9 mouse cellular contexts compared by ENCODE assay signal in the genomic region with DNA sequence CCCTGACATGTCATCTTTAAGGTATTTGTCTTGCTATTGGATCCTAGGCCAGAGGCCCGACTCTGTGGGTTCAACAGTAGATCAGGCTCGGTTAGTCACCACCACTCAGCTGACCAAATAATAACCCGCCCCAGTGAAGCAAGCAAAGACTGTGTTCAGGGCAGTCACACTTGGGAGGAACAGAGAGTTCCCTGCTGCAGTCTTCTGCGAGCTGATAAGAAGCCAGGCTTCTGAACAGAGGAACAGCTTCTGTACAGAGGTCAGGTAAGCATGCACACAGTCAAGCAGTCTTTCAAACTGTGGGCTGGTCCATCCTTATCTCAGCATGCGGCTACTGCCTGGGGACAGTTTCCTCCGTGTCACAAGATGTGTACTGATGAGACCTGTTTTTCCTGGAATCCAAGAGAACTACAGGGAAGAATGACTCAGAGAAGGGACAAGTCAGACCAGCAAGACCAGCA. TPM values are rescaled to one million over a fixed set of nuclear protein-coding genes. Genes with fewer than 3 reads are reported as not detected.
DNase-seq lines count a peak whose midpoint lies in the region; ATAC-seq and TF ChIP-seq lines count a peak whose summit lies in the region.
"Had no signal": no experiment of that assay in that cellular context is flagged by ENCODE, and none has a peak within 500 bp of the region (broad histone marks: within the 10 kb centered on the region; RNA-seq: fewer than 3 reads in every experiment).

No protein-coding gene starts in this region.

- no peaks in the 10 kb centered on the region for H3K36me3 ChIP-seq in heart, embryonic 12.5 days
- H3K36me3 ChIP-seq in liver, embryonic 11.5 days (ENCODE audit: control insufficient read depth, insufficient read depth, low read length): no peaks in the 10 kb centered on the region

- intact Hi-C loops in left cerebral cortex, adult 2 months (cut with DNase I): loop anchor here (5.0 kb wide), 1 partner anchor 77 kb away; no protein-coding TSS in a partner anchor

- H3K9ac ChIP-seq in heart, embryonic 12.5 days: no peak overlapping the region
- H3K9ac ChIP-seq in liver, embryonic 11.5 days (ENCODE audit: low read depth, low read length): 0 out of 2 replicates have a peak overlapping the region, but pooled peaks have one; percentile 15

- no peak overlapping the region for H3K4me2 ChIP-seq in heart, embryonic 12.5 days
- H3K4me2 ChIP-seq in liver, embryonic 11.5 days: peak overlapping the region; percentile 24

- no peak overlapping the region for H3K4me3 ChIP-seq in heart, embryonic 12.5 days
- H3K4me3 ChIP-seq in liver, embryonic 11.5 days (ENCODE audit: low read depth, low read length): no peak overlapping the region
- no peak overlapping the region for H3K4me3 ChIP-seq in left cerebral cortex, adult 2 months

- WGBS in heart, embryonic 12.5 days: 22% methylated on average over 6 of the region's 6 CpGs
- WGBS in liver, embryonic 11.5 days: 17% methylated on average over 6 of the region's 6 CpGs

- H3K27me3 ChIP-seq in heart, embryonic 12.5 days (replicated peaks): no peaks in the 10 kb centered on the region
- H3K27me3 ChIP-seq in liver, embryonic 11.5 days (replicated peaks; ENCODE audit: control insufficient read depth, insufficient read depth, low read length): no peaks in the 10 kb centered on the region

- no peaks in the 10 kb centered on the region for H3K9me3 ChIP-seq in heart, embryonic 12.5 days (replicated peaks)
- no peaks in the 10 kb centered on the region for H3K9me3 ChIP-seq in liver, embryonic 11.5 days (ENCODE audit: control insufficient read depth, low read length)

- ATAC-seq in heart, embryonic 12.5 days (ENCODE audit: insufficient number of reproducible peaks, low FRiP score): peak; percentile 94
- ATAC-seq in liver, embryonic 11.5 days (replicated peaks; ENCODE audit: low FRiP score): peak; percentile 98

- H3K4me1 ChIP-seq in heart, embryonic 12.5 days (replicated peaks): peaks cover 6% of the 10 kb centered on the region; the same call in 1 of the 2 replicates
- peaks cover 51% of the 10 kb centered on the region for H3K4me1 ChIP-seq in liver, embryonic 11.5 days (replicated peaks; ENCODE audit: control insufficient read depth, insufficient read depth, low read length)

- no peak for TF ChIP-seq CTCF in left cerebral cortex, adult 2 months (IDR thresholded peaks at IDR 0.05)

- H3K27ac ChIP-seq in heart, embryonic 12.5 days (ENCODE audit: poor library complexity, severe bottlenecking): 0 out of 2 replicates have a peak overlapping the region, but pooled peaks have one; percentile 41
- H3K27ac ChIP-seq in liver, embryonic 11.5 days (ENCODE audit: low read depth, low read length): peak overlapping the region; percentile 94
- no peak overlapping the region for H3K27ac ChIP-seq in left cerebral cortex, adult 2 months

- DNase-seq in spleen, adult 12 weeks (ENCODE audit: low spot score): peak; percentile 21
- no peak for DNase-seq in spleen, adult 18-20 months
- peak; percentile 55 for DNase-seq in liver, embryonic 11.5 days (ENCODE audit: low spot score)
- peak; percentile 53 to 67 for DNase-seq in urinary bladder, postnatal 36 days (ENCODE audit: low spot score in 2 of 2)
- DNase-seq in cerebellum, adult 9-10 months: no peak
- no peak for DNase-seq in frontal cortex, adult 2 months (ENCODE audit: extremely low spot score in 1 of 2, low spot score in 1 of 2)
- DNase-seq in left cerebral cortex, adult 2 months (ENCODE audit: extremely low spot score in 1 of 2, low spot score in 2 of 2): no peak
- DNase-seq: gastrocnemius, postnatal 25 days had no signal

RNA-seq across cellular contexts. Expression of gene Clint1, which starts 46.5 kb away (rescaled TPM):
- polyA plus RNA-seq in heart, embryonic 12.5 days (2016; fragmentation: Nextera tagmentation; extraction: Ambion mirVana): 80.2 and 80.8 TPM in 2 replicates
- 102 and 113 TPM in 2 replicates for polyA plus RNA-seq in liver, embryonic 11.5 days (2014; fragmentation: Nextera tagmentation; extraction: Ambion mirVana)
- polyA plus RNA-seq in frontal cortex, adult 2 months (2012; rRNA removed): 39.5 TPM in 2 replicates
- 10 to 100 TPM; 52.5 to 53.4 TPM for total RNA-seq in left cerebral cortex, adult 2 months (2021)

Comparison
In these comparisons a context has a peak if more than half of its experiments do, and no peak if none do; other contexts are left out.
1. DNase-seq: peak in spleen, adult 12 weeks (single experiment), liver, embryonic 11.5 days (single experiment) and urinary bladder, postnatal 36 days (2 of 2); none in spleen, adult 18-20 months (0 of 2), cerebellum, adult 9-10 months (single experiment), frontal cortex, adult 2 months (0 of 2) and left cerebral cortex, adult 2 months (0 of 2).